Mouse (Mus musculus): ENCODE results near the gene Eif2ak3.
A peak's percentile ranks its signal among the peaks of the same experiment; 100 is the strongest.

Eif2ak3 gene

GRCm38 (mm10) chr6:70903689-70904088, 59.4 kb downstream of the Eif2ak3 start:
- no peak for DNase-seq (ENCODE audit: low spot score)

- DNase-seq (ENCODE audit: low spot score): no peak
Measured at GRCm38 (mm10) chr6:70909572-70909971, 65.3 kb downstream of the Eif2ak3 start.

- DNase-seq (ENCODE audit: low spot score): no peak
Measured at GRCm38 (mm10) chr6:70910285-70910684, 66.0 kb downstream of the Eif2ak3 start.

GRCm38 (mm10) chr6:70911668-70912395, 67.5 kb downstream of the Eif2ak3 start:
- DNase-seq (ENCODE audit: low spot score): peak; percentile 22

- peak; percentile 15 for DNase-seq (ENCODE audit: low spot score)
Measured at GRCm38 (mm10) chr6:70912396-70912765, 68.1 kb downstream of the Eif2ak3 start.

DNA sequence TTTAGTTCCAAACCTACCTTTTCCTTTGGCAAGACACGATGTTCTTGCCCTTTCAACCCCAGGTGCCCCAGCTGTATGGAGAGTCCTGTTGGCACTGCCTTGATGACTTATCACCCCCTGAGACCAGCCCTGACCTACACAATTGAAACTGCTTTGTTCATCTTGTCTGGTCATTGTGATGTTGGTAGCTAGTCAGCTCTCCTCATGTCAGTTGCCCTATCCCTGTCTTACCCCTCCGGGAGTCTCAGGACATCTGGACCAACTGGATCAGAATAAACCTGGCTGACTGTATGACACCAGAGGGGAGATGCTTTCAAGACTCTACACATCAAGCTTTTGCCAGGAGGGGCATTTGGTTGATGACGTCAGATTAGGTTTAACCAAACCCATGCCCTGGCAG, 74.5 kb downstream of the Eif2ak3 start, which contains the start of gene Tex37:
Tex37 (minus strand) TSS at position 101 of the 400 bp plus-strand sequence.
- no peak for DNase-seq (ENCODE audit: low spot score)

DNA sequence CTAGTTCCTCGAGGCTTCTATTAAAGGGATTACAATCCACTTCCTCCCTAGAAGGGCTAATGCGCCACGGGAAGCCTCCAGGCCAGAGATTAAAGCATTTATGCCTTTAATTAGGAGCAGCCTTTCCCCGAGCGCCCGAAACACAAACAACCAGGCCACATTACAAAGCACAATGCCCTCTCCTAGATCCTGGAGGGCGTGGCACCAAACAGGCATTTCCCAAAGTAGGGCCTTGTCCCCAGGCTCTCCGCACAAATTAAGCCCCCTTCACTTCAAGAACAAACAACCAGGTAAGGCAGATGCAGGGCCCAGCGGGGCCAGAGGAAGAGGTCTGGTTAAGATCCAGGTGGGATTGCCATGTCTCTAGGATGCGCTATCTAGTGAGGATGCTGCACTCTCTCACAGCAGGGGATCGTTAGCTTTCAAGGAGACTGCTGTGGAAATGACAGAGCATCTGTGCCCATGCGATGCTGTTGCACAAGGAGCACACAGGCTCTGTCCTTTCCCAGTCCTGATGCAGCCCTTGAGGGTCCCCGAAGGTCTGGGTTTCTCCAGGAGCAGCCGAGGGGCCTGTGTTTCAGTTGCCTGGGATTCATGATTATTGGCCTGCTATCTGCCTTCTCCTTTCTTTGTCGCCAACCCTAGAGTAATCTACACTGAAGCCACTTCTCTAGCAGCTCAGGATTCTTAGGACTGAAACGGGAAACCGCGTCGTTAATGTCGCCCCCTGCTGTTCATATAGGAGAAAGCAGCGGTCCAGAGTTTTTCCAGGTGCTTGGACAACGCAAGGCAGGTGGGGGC, 77.2 kb downstream of the Eif2ak3 start:
- DNase-seq (ENCODE audit: low spot score): peak; percentile 18

DNA sequence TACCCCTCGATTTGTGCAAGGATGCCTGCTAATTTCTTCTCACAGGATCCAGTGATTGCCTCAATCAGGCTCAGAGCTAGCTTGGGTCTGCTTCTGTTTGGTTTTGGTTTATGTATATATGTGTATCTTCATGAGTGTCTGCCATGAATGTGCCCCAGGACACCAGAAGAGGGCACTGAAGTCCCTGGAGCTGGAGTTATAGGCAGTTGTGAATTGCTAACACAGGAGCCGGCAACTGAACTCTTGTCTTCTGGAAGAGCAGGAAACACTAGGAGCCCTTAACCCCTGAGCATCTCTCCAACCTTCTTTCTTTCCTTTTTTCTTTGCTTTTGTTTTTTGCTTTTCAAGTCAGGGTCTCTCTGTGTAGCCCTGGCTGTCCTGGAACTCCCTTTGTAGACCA, 87.5 kb downstream of the Eif2ak3 start:
- no peak for DNase-seq (ENCODE audit: low spot score)

DNA sequence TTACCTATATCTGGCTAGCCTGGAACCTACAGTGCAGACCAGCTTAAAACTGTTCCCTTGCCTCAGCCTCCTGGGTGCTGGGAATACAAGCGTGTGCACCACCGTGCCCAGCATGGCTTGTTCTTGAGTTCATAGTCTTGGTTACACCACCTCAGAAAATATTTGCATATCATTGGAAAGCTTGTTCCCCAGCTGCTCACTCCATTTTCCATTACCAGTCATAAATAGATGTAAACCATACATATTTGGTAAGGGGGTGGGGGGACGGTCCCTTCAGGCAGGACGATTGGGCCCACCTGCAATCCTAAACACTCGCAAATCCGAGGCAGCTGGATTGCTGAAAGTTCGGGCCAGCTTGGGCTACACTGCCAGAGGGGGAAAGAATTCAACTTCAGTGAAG, 109.0 kb downstream of the Eif2ak3 start:
- DNase-seq (ENCODE audit: low spot score): no peak

DNA sequence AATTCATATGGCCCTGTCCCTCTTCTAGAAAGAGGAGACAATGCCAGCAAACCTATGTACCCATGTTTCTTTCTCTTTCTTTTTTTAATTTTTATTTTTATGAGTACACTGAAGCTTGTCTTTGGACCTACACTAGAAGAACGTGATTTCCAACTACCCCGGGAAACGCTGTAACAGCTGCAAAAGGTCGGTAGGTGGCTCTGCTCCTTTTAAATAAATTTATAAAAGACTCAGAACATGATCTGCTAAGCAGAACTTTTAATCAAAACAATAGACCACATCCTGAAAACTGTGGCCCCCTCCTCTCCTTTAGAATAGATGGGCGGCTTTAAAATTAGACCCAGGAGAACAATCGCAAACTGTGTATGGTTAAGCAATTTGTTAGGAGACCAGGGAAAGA, 109.7 kb downstream of the Eif2ak3 start:
- DNase-seq (ENCODE audit: low spot score): no peak

Measured in layer of hippocampus, adult 9-10 months (tissue).